Mouse (Mus musculus) skeletal muscle tissue, postnatal 0 days (tissue): ENCODE data around the gene Exosc6. TPM values are rescaled to one million over a fixed set of nuclear protein-coding genes. Genes with fewer than 3 reads are reported as not detected.

ENCODE experiments used
- microRNA-seq, 2 experiments: library from miRNA; unstranded; fragments of <30 nt; microRNA quantifications; one replicate each; pipeline ENCODE4; 2016
- polyA plus RNA-seq: library from polyadenylated mRNA; unstranded; fragments of >200 nt; fragmentation: Nextera tagmentation; extraction: Ambion mirVana; gene quantifications from 2 replicates; pipeline ENCODE4 v1.2.1, GENCODE M21; 2015

Gene Exosc6
- polyA plus RNA-seq = 1.9 TPM in 1 of 2 replicates, not detected in the other

DNA sequence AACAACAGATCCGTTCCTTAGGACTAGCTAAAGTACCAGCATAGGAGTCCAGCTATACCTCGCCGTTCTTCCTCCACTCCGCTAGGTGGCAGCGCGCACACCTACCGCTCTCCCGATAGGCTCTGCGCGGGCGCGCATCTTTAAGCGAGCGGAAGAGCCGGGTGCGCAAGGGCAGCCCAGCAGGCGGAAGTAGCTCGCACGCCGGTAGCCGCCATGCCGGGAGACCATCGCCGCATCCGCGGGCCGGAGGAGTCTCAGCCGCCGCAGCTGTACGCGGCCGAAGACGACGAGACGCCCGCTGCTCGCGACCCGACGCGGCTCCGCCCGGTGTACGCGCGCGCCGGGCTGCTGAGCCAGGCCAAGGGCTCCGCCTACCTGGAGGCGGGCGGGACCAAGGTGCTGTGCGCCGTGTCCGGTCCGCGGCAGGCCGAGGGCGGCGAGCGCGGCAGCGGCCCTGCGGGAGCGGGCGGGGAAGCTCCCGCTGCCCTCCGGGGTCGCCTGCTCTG, at the start of gene Exosc6:
Exosc6 (plus strand) TSS at position 182 of the 506 bp plus-strand sequence.

DNA sequence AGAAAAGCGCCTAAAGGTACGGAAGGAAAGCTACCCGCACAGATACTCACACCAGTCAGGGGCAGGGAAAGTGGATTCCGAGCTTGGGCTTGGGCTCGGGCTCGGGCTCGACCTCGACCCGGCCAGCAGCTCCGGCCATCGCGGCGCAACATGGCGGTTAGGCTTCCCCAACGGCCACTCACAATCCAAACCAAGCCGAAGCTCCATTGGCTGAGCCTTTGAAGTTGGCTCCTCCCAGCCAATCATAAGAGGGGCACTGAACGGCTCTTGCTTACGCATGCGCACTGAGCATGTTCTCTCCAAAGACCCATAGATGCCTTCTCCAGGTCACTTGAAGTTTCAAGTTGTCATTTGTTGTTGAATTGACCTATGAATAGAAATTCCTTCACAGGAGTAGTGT, 24.6 kb upstream of the Exosc6 start, which contains the start of gene Ddx19b:
Ddx19b (minus strand) TSS at position 180 of the 400 bp plus-strand sequence.

GRCm38 (mm10) chr8:111032916-111033315, 23.2 kb upstream of the Exosc6 start, which contains the start of gene Aars:
Gene Aars, plus strand, starts transcription at chr8:111033144.

GRCm38 (mm10) chr8:111092326-111092725, 36.2 kb downstream of the Exosc6 start, which contains the start of gene Clec18a:
Gene Clec18a, minus strand, starts transcription at chr8:111092426.

GRCm38 (mm10) chr8:111093865-111094718, 38.0 kb downstream of the Exosc6 start, which contains the start of gene Pdpr:
Gene Pdpr, plus strand, starts transcription at chr8:111094630.

Small RNA genes lying within 50 kb of the gene (microRNA-seq; reads per million reads assigned to microRNA genes)
- gene Gm24103 (0 reads per million in 2 experiments), gene Mir3473d (0 reads per million in 2 experiments)

Other genes starting within 250 kb of the Exosc6 start
- gene Cog4, start 209.7 kb upstream of the Exosc6 start, polyA plus RNA-seq = 79.1 and 81.3 TPM in 2 replicates
- 35.8 and 37.2 TPM in 2 replicates for gene Sf3b3, start 209.6 kb upstream of the Exosc6 start, polyA plus RNA-seq
- gene Fuk, start 153.9 kb upstream of the Exosc6 start, polyA plus RNA-seq = 2.4 and 2.9 TPM in 2 replicates
- 20.8 and 20.9 TPM in 2 replicates for gene St3gal2, start 136.4 kb upstream of the Exosc6 start, polyA plus RNA-seq
- gene Ddx19a, start 58.5 kb upstream of the Exosc6 start, polyA plus RNA-seq = 7.8 and 8.4 TPM in 2 replicates
- gene Ddx19b, start 24.6 kb upstream of the Exosc6 start, polyA plus RNA-seq = 3.0 and 3.2 TPM in 2 replicates
- 21.8 and 25.0 TPM in 2 replicates for gene Aars, start 23.2 kb upstream of the Exosc6 start, polyA plus RNA-seq
- 0.45 and 1.7 TPM in 2 replicates for gene Clec18a, start 36.1 kb downstream of the Exosc6 start, polyA plus RNA-seq
- 11.8 and 14.0 TPM in 2 replicates for gene Pdpr, start 38.3 kb downstream of the Exosc6 start, polyA plus RNA-seq
- 31.7 and 32.5 TPM in 2 replicates for gene Glg1, start 202.9 kb downstream of the Exosc6 start, polyA plus RNA-seq
- 9.3 and 10.2 TPM in 2 replicates for gene Rfwd3, start 243.9 kb downstream of the Exosc6 start, polyA plus RNA-seq